Mouse (Mus musculus): ENCODE measurements around the gene Rapgef4. TPM values are rescaled to one million over a fixed set of nuclear protein-coding genes. Genes with fewer than 3 reads are reported as not detected.
"Not testable (repeated sequence)": the region's sequence is repeated elsewhere in the genome, so short reads cannot be mapped to it uniquely, and the experiment has no call there.

The Rapgef4 gene
- polyA plus RNA-seq, 1 experiment from 2014 or later = 18.3 TPM

- no peaks in the 10 kb centered on the region for H3K4me1 ChIP-seq (ENCODE audit: control insufficient read depth, insufficient read depth, low read length)
- no peaks in the 10 kb centered on the region for H3K9me3 ChIP-seq (ENCODE audit: control insufficient read depth, low read length)
- no peak overlapping the region for H3K4me3 ChIP-seq (replicated peaks; ENCODE audit: low read depth, low read length)
- H3K27me3 ChIP-seq (ENCODE audit: control insufficient read depth, insufficient read depth, low read length) = no peaks in the 10 kb centered on the region
- DNase-seq (no peak), ATAC-seq (ENCODE audit: low FRiP score, low TSS enrichment) (no peak)
- no peaks in the 10 kb centered on the region for H3K36me3 ChIP-seq (ENCODE audit: control insufficient read depth, insufficient read depth, low read length)
- H3K4me2 ChIP-seq (ENCODE audit: low read length) = peak overlapping the region; percentile 9
- 58% methylated on average over 11 of the region's 11 CpGs for WGBS
- no peak overlapping the region for H3K27ac ChIP-seq (replicated peaks; ENCODE audit: low read depth, low read length)
- H3K9ac ChIP-seq (replicated peaks; ENCODE audit: low read length) = no peak overlapping the region
Measured at GRCm38 (mm10) chr2:72056081-72056874, 75.2 kb downstream of the Rapgef4 start.

DNA sequence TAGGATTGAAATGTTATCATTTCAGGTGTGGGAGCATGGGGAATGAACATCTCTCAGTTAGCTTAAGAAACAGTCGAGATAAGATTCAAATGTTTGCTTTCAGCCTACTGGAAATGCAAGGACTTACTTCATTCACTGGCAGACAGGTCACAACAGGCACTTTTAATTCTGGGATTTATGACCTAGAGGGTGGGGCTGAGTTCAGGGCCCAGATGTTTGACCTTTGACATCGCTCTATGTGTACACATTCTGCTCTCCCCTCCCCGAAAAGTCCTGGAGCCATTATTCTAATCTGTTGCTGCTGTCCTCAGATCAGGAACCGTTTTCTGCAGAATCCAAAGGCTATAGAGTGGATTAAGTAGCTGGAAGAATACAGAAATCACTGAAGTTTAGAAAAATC lies 81.9 kb downstream of the Rapgef4 start:
- H3K36me3 ChIP-seq (ENCODE audit: control insufficient read depth, insufficient read depth, low read length) = no peaks in the 10 kb centered on the region
- ATAC-seq (ENCODE audit: low FRiP score, low TSS enrichment) (no peak), DNase-seq (no peak)
- no peaks in the 10 kb centered on the region for H3K4me1 ChIP-seq (ENCODE audit: control insufficient read depth, insufficient read depth, low read length)
- no peaks in the 10 kb centered on the region for H3K27me3 ChIP-seq (ENCODE audit: control insufficient read depth, insufficient read depth, low read length)
- H3K9ac ChIP-seq (replicated peaks; ENCODE audit: low read length) = no peak overlapping the region
- no peak overlapping the region for H3K4me2 ChIP-seq (ENCODE audit: low read length)
- no peak overlapping the region for H3K27ac ChIP-seq (replicated peaks; ENCODE audit: low read depth, low read length)
- H3K9me3 ChIP-seq (ENCODE audit: control insufficient read depth, low read length) = no peaks in the 10 kb centered on the region
- WGBS = 63% methylated on average over 4 of the region's 4 CpGs
- H3K4me3 ChIP-seq (replicated peaks; ENCODE audit: low read depth, low read length) = no peak overlapping the region

- H3K4me3 ChIP-seq (replicated peaks; ENCODE audit: low read depth, low read length) = no peak overlapping the region
- H3K36me3 ChIP-seq (ENCODE audit: control insufficient read depth, insufficient read depth, low read length) = no peaks in the 10 kb centered on the region
- ATAC-seq (ENCODE audit: low FRiP score, low TSS enrichment) (no peak), DNase-seq (no peak)
- H3K9ac ChIP-seq (replicated peaks; ENCODE audit: low read length) = no peak overlapping the region
- no peak overlapping the region for H3K27ac ChIP-seq (replicated peaks; ENCODE audit: low read depth, low read length)
- 93% methylated on average over 9 of the region's 9 CpGs for WGBS
- H3K9me3 ChIP-seq (ENCODE audit: control insufficient read depth, low read length) = no peaks in the 10 kb centered on the region
- no peaks in the 10 kb centered on the region for H3K27me3 ChIP-seq (ENCODE audit: control insufficient read depth, insufficient read depth, low read length)
- no peak overlapping the region for H3K4me2 ChIP-seq (ENCODE audit: low read length)
- no peaks in the 10 kb centered on the region for H3K4me1 ChIP-seq (ENCODE audit: control insufficient read depth, insufficient read depth, low read length)
Measured at GRCm38 (mm10) chr2:72068505-72068904, 87.5 kb downstream of the Rapgef4 start.

DNA sequence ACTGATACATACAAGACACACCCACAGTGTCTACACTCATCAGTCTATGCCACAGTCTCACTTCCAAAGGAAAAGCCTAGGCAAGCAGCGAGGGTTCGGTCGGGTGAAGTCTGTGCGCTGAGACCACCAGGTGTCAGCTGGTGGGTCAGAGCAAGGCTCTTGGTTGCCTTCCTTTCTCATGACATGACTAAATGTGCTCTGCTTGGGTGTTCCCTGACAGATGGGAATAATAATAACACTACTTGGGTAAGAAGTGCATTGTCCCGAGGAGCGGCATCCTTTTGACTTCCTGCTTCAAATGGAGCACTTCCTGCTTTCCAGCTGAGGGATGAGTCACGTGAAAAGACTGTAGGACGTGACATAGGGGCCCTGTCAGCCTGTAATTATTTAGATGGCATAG lies 89.0 kb downstream of the Rapgef4 start:
- Histone ChIP-seq H3K4me2 (ENCODE audit: low read length) (no peak overlapping the region), H3K4me1 (ENCODE audit: control insufficient read depth, insufficient read depth, low read length) (no peaks in the 10 kb centered on the region), H3K4me3 (replicated peaks; ENCODE audit: low read depth, low read length) (no peak overlapping the region), H3K9me3 (ENCODE audit: control insufficient read depth, low read length) (no peaks in the 10 kb centered on the region), H3K27me3 (ENCODE audit: control insufficient read depth, insufficient read depth, low read length) (no peaks in the 10 kb centered on the region), H3K27ac (replicated peaks; ENCODE audit: low read depth, low read length) (no peak overlapping the region), H3K36me3 (ENCODE audit: control insufficient read depth, insufficient read depth, low read length) (no peaks in the 10 kb centered on the region), H3K9ac (replicated peaks; ENCODE audit: low read length) (no peak overlapping the region)
- ATAC-seq (ENCODE audit: low FRiP score, low TSS enrichment) (no peak), DNase-seq (no peak)
- WGBS = 83% methylated on average over 8 of the region's 8 CpGs

GRCm38 (mm10) chr2:72073121-72073520 lies 92.1 kb downstream of the Rapgef4 start:
- H3K4me3 ChIP-seq (replicated peaks; ENCODE audit: low read depth, low read length); H3K4me1 ChIP-seq (ENCODE audit: control insufficient read depth, insufficient read depth, low read length); ATAC-seq (ENCODE audit: low FRiP score, low TSS enrichment); H3K36me3 ChIP-seq (ENCODE audit: control insufficient read depth, insufficient read depth, low read length); DNase-seq; H3K27me3 ChIP-seq (ENCODE audit: control insufficient read depth, insufficient read depth, low read length); H3K4me2 ChIP-seq (ENCODE audit: low read length); H3K9me3 ChIP-seq (ENCODE audit: control insufficient read depth, low read length); H3K9ac ChIP-seq (replicated peaks; ENCODE audit: low read length); H3K27ac ChIP-seq (replicated peaks; ENCODE audit: low read depth, low read length): not testable (repeated sequence)
- WGBS = 50% methylated on average over 1 of the region's 1 CpGs

GRCm38 (mm10) chr2:72074999-72075561 lies 94.0 kb downstream of the Rapgef4 start:
- H3K4me1 ChIP-seq (ENCODE audit: control insufficient read depth, insufficient read depth, low read length) = no peaks in the 10 kb centered on the region
- H3K4me3 ChIP-seq (replicated peaks; ENCODE audit: low read depth, low read length) = no peak overlapping the region
- H3K9me3 ChIP-seq (ENCODE audit: control insufficient read depth, low read length) = no peaks in the 10 kb centered on the region
- no peak overlapping the region for H3K4me2 ChIP-seq (ENCODE audit: low read length)
- no peak for ATAC-seq (ENCODE audit: low FRiP score, low TSS enrichment)
- H3K27me3 ChIP-seq (ENCODE audit: control insufficient read depth, insufficient read depth, low read length) = no peaks in the 10 kb centered on the region
- no peak overlapping the region for H3K27ac ChIP-seq (replicated peaks; ENCODE audit: low read depth, low read length)
- no peak overlapping the region for H3K9ac ChIP-seq (replicated peaks; ENCODE audit: low read length)
- WGBS = 84% methylated on average over 10 of the region's 10 CpGs
- DNase-seq = no peak
- H3K36me3 ChIP-seq (ENCODE audit: control insufficient read depth, insufficient read depth, low read length) = no peaks in the 10 kb centered on the region

- Histone ChIP-seq H3K9ac (replicated peaks; ENCODE audit: low read length) (no peak overlapping the region), H3K36me3 (ENCODE audit: control insufficient read depth, insufficient read depth, low read length) (no peaks in the 10 kb centered on the region), H3K4me2 (ENCODE audit: low read length) (no peak overlapping the region), H3K4me3 (replicated peaks; ENCODE audit: low read depth, low read length) (no peak overlapping the region), H3K9me3 (ENCODE audit: control insufficient read depth, low read length) (no peaks in the 10 kb centered on the region), H3K27ac (replicated peaks; ENCODE audit: low read depth, low read length) (no peak overlapping the region), H3K27me3 (ENCODE audit: control insufficient read depth, insufficient read depth, low read length) (no peaks in the 10 kb centered on the region), H3K4me1 (ENCODE audit: control insufficient read depth, insufficient read depth, low read length) (no peaks in the 10 kb centered on the region)
- 77% methylated on average over 3 of the region's 3 CpGs for WGBS
- DNase-seq (no peak), ATAC-seq (ENCODE audit: low FRiP score, low TSS enrichment) (no peak)
Measured at GRCm38 (mm10) chr2:72077490-72078139, 96.6 kb downstream of the Rapgef4 start.

- DNase-seq = no peak
- Histone ChIP-seq H3K9me3 (ENCODE audit: control insufficient read depth, low read length) (no peaks in the 10 kb centered on the region), H3K4me2 (ENCODE audit: low read length) (no peak overlapping the region), H3K36me3 (ENCODE audit: control insufficient read depth, insufficient read depth, low read length) (no peaks in the 10 kb centered on the region), H3K4me3 (replicated peaks; ENCODE audit: low read depth, low read length) (no peak overlapping the region), H3K9ac (replicated peaks; ENCODE audit: low read length) (no peak overlapping the region), H3K27ac (replicated peaks; ENCODE audit: low read depth, low read length) (no peak overlapping the region), H3K27me3 (ENCODE audit: control insufficient read depth, insufficient read depth, low read length) (no peaks in the 10 kb centered on the region), H3K4me1 (ENCODE audit: control insufficient read depth, insufficient read depth, low read length) (no peaks in the 10 kb centered on the region)
- ATAC-seq (ENCODE audit: low FRiP score, low TSS enrichment) = no peak
- WGBS = 69% methylated on average over 6 of the region's 6 CpGs
Measured at GRCm38 (mm10) chr2:72078140-72078521, 97.1 kb downstream of the Rapgef4 start.

DNA sequence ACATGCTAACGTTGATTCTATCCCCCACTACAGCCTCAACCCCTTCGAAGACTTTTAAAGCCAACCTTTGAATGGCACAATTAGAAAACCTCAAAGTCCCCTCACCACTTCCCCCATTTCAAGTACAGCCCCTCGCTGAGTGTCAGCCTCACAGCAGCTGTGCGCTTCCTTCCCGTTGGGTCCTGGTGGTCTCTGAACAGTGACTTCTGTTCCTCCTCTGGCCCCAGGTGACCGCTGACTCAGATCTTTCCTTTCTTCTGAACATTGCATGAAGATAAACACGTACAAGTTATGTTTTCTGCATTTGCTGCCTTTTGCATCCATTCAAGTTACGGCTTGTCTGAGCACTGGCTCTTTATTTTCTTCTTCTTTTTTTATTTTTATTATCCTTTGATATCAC lies 98.1 kb downstream of the Rapgef4 start:
- Histone ChIP-seq H3K4me3 (replicated peaks; ENCODE audit: low read depth, low read length) (no peak overlapping the region), H3K36me3 (ENCODE audit: control insufficient read depth, insufficient read depth, low read length) (no peaks in the 10 kb centered on the region), H3K9ac (replicated peaks; ENCODE audit: low read length) (no peak overlapping the region), H3K9me3 (ENCODE audit: control insufficient read depth, low read length) (no peaks in the 10 kb centered on the region), H3K27ac (replicated peaks; ENCODE audit: low read depth, low read length) (no peak overlapping the region), H3K27me3 (ENCODE audit: control insufficient read depth, insufficient read depth, low read length) (no peaks in the 10 kb centered on the region), H3K4me1 (ENCODE audit: control insufficient read depth, insufficient read depth, low read length) (no peaks in the 10 kb centered on the region), H3K4me2 (ENCODE audit: low read length) (no peak overlapping the region)
- 85% methylated on average over 8 of the region's 8 CpGs for WGBS
- no peak for DNase-seq
- no peak for ATAC-seq (ENCODE audit: low FRiP score, low TSS enrichment)

Measured in midbrain, embryonic 14.5 days (tissue).